Mouse (Mus musculus): Measurements from ENCODE around the gene Ccnf.

The Ccnf gene

DNA sequence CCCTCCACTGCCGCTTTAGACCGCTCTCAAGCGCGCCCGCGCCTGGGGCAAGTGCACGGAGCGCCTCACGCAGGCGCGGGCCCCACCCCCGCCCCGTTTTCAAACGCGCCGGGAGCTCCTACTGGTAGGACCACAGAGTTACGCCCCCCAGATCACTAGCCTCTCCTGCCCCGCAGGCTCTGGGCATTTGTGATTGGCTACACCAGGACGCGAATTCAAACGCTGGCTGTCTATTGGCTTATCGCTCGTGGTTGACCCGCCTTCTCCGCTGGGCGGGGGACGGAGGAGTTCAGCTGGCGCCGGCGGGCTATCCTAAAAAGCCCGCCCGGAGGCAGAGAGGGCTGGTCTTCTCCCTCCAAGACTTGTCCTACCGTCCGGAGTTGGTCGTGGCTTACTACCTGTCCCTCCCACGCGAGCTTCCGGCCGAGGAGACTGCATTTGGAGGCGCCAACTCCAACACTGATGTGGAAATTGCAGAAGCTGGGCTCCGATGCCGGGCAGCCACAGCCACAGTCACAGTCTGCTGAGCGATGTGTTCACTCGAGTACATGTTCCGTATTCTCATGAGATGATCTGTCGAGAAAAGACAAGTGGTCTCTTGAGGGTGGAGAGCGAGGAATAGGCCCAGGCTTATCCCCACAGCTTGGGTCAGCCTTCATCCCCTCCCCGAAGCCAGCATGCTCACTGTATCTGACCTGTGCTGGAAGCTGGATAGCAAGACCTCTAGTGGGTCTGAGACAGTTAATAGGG, at the start of gene Ccnf:
Ccnf (minus strand) TSS at position 165 of the 750 bp plus-strand sequence.
- DNase-seq: peak; percentile 99

DNA sequence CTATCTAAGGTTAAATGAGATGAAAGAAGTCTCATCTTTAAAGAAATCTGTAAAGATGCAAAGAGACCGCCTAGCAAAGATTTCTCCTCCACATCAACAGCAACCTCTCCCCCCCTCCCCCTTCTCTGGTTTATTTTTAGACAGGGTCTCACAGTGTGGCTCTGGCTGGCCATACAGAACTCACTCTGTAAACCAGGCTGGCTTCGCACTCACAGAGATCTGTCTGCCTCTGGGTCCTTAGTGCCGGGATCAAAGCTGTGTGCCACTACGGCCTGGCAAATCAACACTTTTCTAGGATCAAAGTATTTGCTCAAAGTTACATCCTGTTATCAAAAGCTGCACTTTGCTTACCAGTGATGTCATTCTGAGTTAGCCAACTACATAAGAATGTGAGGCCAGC, 49.4 kb upstream of the Ccnf start:
- DNase-seq: no peak

DNA sequence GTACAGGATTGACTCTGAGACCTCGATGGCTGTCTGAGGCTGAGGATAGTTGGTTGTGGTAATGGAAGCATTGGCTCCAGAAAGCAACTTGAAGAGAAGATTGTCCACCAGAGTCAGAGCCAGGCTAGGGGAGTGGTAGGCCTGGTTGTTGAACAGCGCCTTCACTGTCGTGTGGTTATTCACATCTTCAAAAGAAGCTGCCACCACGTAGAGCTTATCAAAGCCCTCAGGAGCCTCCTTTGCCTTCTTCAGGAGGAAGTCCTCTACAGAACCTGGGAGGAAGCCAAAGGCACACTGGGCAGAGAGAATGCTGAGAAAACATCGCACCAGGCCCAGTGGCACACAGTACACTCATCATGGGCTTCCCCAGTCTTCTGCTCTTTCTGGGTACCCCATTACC, 38.1 kb upstream of the Ccnf start:
- DNase-seq: no peak

DNA sequence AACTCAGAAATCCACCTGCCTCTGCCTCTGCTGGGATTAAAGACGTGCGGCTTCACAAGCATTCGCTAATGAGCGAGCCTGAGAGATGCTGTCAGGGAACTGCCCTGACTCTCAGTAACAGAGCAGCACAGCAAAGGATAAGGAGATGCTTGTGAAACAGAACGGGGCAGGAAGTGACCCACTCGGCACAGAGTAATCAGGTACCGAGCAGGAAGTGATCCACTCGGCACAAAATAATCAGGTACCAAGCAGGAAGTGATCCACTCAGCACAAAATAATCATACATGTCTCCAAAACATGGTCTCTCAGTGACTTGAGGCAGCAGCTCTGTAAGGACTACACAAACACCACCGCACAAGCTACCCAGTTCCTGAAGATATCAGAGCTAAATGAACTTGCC, 37.2 kb upstream of the Ccnf start:
- no peak for DNase-seq

DNA sequence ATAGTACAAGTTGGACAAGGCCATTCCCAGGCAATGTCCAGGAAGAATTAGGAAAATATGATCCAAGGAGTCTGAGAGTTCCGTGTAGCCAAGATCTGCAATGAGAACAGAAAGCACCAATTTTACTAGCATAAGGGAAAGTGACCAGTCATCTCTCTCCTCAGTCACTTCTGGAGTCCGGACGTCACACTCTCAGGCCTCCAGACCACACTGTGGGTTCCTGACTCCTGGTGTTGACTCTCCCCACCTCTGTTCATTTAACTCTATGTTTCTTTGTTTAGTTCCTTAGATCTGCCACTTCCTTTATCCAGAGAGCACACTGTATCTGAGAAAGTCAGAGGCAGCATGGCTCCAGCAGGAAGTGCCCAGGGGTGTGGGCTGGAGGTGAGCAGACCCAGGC, 34.4 kb upstream of the Ccnf start:
- no peak for DNase-seq

DNA sequence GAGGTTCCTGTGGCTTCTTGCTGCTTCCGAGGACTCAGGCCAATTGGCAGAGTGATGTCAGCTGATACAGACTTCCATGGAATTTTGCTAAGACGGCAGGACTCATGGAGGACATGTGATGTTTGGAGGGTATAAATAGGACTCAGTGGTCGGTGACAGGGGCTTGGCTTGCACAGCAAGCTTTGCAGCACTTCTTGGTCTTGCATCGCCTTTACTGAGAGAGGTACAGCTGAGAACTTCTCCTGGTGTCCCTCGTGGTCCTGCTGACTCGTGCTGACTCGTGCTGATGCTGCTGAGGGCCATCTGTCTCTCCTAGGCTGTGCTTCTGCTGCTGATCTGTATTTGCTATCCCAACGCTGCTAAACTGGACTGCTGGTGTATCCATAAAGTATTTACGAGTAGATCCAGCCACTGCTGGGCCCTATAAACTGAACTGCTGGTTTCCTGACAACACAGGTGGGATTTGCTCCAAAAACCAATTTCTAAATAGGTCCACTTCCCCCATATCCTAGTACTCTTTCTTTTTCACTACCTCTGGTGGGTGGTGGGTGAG, 32.1 kb upstream of the Ccnf start:
- DNase-seq: no peak

DNA sequence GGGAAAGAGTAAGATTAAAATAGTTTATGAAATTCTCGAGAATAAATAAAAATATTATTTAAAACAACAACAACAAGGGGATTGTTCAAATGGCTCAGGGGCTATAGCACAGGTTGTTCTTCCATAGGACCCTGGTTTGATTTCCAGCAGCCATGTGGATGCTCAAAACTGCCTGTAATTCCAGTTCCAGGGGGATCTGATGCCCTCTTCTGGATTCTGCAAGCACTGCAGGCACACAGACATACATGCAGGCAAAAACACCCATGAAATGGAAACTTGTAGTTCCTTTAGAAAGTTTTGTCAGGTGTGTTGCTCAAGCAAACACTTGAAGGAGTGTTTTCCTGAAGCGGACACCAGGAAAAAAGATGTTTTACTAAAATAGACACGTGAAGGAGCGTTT, 31.4 kb upstream of the Ccnf start:
- peak; percentile 27 for DNase-seq

DNA sequence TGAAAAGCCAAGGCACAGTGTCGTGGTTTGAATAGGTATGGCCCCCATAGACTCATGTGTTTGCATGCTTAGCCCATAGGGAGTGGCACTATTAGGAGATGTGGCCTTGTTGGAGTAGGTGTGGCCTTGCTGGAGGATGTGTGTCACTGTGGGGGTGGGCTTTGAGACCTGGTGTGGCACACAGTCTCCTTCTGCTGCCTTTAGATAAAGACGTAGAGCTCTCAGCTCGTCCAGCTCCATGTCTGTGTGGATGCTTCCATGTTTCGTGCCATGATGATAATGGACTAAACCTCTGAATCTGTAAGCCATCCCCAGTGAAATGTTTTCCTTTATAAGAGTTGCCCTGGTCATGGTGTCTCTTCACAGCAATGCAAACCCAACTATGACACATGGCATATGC, 28.6 kb upstream of the Ccnf start:
- no peak for DNase-seq

DNA sequence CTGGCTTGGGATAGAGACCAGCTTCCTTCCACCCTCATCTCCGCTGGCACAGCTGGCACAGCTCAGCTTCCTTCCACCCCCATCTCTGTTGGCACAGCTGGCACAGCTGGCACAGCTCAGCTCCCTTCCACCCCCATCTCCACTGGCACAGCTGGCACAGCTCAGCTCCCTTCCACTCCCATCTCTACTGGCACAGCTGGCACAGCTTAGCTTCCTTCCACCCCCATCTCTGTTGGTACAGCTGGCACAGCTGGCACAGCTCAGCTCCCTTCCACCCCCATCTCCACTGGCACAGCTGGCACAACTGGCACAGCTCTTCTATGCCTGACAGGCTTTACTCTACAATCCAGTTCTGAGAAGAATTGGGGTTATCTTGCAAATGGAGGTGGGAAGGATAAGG, 15.8 kb upstream of the Ccnf start:
- no peak for DNase-seq

DNA sequence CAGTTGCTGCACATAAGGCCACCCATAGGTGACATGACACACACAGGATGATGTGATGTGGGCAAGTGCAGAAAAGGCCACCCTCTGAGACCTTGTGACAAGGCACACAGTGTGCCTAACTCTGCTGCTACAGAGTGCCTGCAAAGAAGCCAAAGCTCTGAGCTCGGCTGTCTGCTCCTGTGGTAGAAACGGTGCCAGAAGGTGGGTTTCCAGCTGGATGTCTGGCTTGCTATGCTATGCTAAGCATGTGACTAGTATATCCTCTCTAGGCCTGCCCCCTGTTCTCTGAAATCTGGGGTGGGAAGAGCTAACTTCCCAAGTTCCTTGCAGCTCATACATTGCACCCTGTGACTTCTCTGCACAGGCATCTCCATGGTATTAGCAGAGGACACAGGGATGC, 13.5 kb upstream of the Ccnf start:
- DNase-seq: no peak

DNA sequence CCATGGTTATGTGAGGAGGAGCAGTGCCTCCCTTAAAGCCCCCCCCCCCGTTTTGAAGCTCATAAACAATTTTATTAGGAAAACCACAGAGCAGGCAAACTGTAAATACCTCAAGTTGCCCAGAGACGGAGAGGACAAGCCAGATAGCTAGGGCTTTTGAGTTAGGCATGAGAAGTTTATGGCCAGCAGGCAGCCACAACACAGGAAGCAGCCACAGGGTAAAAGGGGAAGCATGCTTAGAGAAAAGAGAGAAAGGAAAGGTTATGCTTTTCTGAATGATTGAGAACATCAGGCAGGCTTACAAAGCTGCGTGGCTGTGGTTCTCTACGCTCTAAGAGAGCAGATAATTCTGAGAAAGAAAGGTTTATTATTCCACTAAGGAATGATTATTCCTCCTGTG, 9.2 kb upstream of the Ccnf start:
- DNase-seq: no peak

DNA sequence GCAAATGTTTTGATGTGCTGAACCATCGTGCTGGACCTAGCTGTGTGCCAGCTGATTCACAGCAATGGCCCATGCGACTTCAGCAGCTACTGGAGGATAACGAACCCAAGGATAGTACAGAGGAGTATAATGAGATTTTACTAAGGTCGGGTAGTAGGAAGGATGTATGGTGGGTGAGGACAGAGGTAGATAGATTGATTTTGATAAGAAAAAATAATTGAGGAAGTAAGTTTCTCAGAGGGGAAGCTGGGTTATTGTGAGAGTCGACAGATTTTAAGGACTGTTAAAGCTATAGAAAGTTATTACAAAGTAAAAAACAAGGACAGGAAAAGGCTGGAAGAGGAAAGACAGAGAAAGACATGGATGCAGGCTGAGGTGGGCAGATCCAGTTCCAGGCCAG, 8.4 kb upstream of the Ccnf start:
- no peak for DNase-seq

DNA sequence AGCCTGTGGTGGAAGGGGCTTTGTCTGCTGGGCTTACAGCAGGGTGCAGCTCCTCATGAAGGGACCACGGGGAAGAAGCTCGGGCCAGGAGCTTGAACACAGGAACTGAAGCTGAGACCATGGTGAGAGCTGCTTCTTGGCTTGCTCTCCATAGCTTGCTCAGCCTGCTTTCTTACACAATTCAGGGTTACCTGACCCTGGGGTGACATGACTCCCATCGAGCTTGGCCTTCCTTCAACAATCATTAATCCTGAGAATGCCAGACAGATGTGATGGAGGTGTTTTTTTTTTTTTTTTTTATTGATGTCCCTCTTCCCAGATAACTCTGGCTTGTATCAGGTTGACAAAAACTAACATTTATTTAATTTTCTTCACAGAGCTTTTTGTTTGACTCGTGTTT, 7.7 kb upstream of the Ccnf start:
- no peak for DNase-seq

DNA sequence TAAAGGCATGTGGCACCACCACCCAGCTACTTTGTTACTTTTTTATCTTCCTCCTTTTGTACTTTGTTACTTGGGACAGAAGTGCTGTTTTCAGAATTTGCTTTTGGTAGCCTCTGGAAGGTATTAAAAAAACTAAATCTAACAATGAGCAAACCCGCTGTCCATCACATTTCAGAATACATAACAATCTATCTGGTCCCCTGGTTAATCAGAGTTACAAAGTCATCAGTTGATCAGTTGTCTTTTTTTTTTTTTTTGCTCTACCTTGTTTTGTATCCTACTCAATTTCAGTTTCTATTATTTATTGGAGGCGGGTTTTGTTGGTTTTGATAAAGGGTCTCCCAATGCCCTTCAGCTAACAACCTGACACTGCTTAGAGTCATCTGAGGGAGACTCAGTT, 1.0 kb upstream of the Ccnf start:
- DNase-seq: no peak

DNA sequence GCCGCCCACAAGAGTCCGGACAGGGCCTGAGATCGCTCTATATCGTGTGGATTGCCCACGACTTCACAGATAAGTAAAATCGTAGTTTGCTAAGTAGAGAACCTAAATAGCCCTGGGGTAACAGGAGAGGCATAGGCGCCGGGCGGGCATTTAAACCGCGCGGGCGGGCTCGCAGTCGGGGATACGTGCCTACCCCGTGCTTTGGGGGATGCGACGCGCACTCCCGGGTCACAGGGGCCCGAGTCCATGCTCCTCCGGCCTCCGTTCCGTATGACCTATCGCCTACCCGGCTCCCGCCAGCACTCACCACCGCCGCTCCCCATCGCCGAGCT, 330 bp downstream of the Ccnf start:
- no peak for DNase-seq

DNA sequence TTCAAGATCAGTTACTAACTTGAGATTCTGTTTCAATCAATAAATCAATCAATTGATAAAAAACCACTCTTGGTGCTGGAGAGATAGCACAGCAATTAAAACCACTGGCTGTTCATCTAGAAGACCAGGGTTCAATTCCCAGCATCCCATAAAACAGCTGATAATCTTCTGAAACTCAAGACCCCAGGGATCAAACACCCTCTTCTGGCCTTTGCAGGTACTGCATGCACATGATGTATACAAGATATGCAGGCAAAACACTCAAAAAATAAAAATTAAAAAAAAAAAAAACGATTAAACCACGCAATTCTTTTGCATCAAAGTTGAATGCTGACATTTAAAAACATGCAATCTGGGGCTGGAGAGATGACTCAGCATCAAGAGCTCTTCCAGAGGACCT, 2.6 kb downstream of the Ccnf start:
- peak; percentile 10 for DNase-seq

DNA sequence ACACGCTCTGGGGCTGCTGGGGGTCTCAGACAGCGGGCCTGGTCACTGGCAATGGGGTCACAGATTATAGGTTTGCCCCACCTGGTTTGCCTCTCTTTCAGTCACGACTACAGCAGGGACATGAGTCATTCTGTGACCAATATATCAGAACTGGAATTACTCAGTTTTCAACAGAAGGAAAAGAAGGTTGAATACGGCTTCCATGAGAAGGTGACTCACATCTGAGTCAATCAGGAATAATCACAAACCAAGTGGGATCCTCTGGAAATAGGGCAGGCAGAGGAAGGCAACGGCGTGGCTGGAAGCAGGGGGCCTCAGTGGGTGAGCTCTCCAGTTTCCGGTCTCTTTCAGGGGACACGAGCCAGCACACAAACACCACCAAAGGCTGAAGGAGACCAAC, 7.2 kb downstream of the Ccnf start:
- no peak for DNase-seq

DNA sequence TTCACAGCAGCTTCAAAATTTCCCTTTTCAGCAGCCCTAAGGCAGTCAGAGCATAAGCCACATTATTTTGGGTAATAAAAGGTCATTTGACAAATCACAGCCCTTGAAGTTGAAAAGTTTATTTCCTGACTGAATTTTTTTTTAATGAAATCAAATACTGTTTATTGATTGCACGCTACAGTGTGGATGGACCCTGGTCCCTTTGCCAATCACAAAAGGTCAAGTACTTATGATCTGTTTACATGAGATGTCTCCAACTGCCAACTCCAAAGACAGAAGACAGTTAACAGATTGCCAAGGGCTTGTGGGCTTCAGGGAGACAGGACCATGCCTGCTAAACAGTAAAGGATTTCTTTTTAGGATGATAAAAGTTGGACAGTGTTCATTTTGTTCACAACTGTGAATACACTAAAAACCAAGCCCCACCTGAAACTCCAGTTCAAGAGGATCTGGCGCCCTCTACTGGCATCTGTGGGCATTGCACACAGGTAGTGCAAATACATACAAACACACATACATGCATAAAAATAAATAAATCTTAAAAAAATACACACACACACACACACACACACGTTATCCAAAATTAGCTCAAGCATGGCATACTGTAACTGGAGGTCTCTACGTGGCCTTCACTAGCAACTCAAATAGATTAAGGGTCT, 7.8 kb downstream of the Ccnf start:
- DNase-seq: peak; percentile 62

DNA sequence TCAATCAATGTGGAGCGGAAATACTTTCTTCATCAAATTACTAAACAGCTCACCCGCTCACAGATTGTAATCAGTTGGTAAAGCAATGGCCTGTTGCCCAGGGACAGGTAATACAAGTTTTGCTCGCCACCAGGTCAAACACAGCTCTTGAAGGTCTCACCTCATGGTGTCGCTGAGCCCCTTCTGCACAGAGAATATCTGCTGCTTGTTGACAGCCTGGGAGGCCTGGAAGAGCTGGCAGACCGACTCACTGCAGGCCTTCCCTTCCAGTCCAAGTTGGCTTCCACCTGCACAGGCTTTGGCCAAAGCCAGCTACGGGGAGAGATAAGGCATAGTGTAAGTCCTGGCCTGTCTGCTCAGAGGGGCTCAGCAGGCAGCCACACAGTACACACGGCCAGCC, 14.4 kb downstream of the Ccnf start:
- peak; percentile 6 for DNase-seq

DNA sequence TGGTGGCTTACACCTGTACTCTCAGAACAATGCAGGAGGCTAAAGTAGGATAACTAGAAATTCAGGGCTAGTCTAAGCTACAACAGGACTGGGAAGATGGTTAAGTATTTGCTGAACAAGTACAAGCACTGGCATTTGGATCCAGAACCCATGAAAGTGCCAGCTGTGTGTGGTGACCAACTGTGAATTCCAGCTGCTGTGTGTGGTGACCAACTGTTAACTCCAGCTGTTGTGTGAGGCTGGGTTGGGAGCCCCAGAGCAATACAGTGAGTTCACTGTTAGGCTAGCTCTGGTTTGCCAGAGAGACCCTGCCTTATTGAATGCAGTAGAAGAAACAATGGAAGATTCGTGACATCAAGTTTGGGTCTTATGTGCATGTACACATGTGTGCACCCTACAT, 14.8 kb downstream of the Ccnf start:
- DNase-seq: no peak

DNA sequence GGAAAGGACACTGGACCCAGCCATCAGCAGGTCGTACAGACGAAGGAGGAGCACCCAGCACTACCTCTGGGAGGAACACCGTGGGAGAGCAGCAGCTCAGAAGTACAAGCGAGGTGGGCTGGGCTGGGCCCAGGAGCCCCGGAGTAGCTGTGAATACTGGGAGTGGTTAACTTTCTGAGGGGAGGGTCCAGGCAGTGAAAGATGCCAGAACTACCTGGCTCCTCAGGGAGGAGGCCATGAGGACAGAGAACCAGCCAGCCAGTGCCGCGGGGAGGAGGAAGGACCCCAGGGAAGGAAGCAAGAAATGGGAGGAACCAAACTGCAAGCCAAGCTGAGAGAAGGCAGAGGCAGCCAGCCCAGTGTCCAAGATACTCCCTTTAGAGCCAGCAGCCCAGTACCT, 23.3 kb downstream of the Ccnf start:
- DNase-seq: no peak

DNA sequence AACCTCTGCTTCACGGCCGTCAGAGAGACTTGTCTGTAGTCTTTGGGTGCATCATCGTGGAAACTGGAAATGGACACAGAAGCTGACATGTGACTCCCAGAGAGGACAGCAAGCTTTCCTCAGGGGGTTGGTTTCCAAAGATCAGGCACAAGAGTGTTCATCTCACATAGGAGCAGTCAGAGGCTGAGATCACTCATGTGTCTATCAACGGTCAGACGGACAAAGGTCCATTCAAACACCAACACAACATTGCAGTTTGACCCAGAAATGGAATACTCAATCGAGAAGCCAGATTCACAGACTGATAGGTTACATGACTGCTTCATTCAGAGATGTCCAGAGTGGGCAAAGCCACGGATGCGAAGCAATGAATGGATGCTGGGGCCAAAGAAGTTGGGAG, 24.6 kb downstream of the Ccnf start:
- no peak for DNase-seq

DNA sequence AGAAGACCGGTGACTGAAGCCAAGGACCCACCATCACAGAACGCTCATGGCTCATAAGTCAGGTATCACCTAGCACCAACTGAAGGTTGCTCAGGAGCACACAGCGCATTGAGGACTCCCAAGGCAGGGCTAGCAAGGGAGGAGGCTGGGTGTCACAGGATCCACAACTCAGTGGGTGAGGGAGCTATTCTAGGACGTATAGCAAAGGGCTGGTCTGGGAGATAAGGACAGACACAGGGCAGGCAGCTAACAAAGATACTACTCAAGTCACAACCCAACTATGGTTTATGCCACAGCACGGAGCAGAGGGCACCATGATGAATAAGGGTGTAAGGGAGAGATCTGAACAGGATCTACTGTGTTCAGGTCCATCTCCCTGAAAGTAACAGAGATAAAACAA, 25.4 kb downstream of the Ccnf start:
- no peak for DNase-seq

DNA sequence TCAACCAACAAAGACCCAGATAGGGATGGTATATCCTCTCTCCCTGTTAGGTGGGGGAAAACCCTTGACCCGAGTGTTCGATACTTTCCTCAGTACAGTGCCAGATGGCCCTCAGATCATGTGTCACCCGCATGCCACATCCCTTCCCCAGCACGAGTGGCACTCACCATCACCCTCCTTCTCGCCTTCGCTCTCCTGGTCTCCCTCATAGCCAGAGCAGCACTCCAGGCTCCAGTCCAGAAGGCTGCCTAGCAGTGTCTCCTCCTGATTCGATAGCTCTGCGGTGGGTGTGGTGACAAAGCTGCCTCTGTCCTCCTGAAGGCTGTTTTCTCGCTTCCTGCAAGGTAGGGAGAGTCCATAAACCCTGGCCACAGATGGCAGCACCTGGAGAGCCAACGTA, 26.5 kb downstream of the Ccnf start:
- no peak for DNase-seq

DNA sequence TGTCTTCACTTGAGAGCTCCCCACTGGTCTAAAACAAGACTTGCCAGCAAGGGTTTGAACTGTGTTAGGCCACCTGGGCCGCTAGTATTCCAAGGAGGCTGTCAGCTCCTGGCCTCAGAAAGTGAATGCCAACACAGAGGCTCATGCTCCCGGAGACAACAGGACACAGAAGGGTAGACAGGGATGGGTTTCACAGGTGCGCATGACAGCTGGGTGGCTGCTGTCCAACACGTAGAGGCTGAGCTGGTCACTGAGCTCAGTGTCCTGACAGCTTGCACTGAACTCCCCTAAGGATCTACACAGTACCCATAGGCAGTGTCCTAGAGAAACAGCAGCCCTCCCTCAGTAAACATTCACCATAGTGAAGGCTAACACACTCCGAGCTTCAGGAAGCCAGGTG, 27.8 kb downstream of the Ccnf start:
- no peak for DNase-seq

Data from lung, postnatal 36 days (tissue).